Mouse (Mus musculus) heart, postnatal 0 days (tissue): ENCODE measurements around the gene Dolpp1. TPM values are rescaled to one million over a fixed set of nuclear protein-coding genes. Genes with fewer than 3 reads are reported as not detected.

Experiments
- ATAC-seq: fragments of 200-750 bp; cut with Nextera tagmentation; 2 replicates; pipeline ENCODE4 v1.8.0; 2017; ENCODE audit warnings: low read depth, moderate number of reproducible peaks, moderate library complexity; ENCODE audit not compliant: insufficient read depth
- DNase-seq: peaks from one replicate; pipeline ENCODE4 v3.0.0-alpha.2; 2016; ENCODE audit warnings: low spot score
- H3K27ac ChIP-seq: fragments of 300-500 bp; sonication (generic); 2 replicates; pipeline ENCODE4 v1.5.1; 2014; ENCODE audit warnings: low read depth, mild to moderate bottlenecking
- H3K27me3 ChIP-seq: fragments of 300-500 bp; sonication (generic); 2 replicates; pipeline ENCODE4 v1.6.1; 2014; ENCODE audit warnings: low read length, mixed read lengths; ENCODE audit not compliant: control insufficient read depth, insufficient read depth
- H3K36me3 ChIP-seq: fragments of 300-500 bp; sonication (generic); replicated peaks from 2 replicates; pipeline ENCODE4 v1.6.1; 2014; ENCODE audit warnings: low read length, mixed read lengths; ENCODE audit not compliant: control insufficient read depth, insufficient read depth
- H3K4me1 ChIP-seq: fragments of 300-500 bp; sonication (generic); 2 replicates; pipeline ENCODE4 v1.6.1; 2014; ENCODE audit warnings: antibody characterized with exemption; ENCODE audit not compliant: control insufficient read depth, insufficient read depth
- H3K4me2 ChIP-seq: fragments of 300-500 bp; sonication (generic); 2 replicates; pipeline ENCODE4 v1.6.1; 2014; ENCODE audit warnings: low read depth, mild to moderate bottlenecking, low read length, moderate library complexity
- H3K4me3 ChIP-seq: fragments of 300-500 bp; sonication (generic); 2 replicates; pipeline ENCODE4 v1.5.1; 2014; ENCODE audit warnings: low read depth, low read length
- H3K9ac ChIP-seq: fragments of 300-500 bp; sonication (generic); replicated peaks from 2 replicates; pipeline ENCODE4 v1.6.1; 2014; ENCODE audit warnings: low read depth, low read length, mixed read lengths
- H3K9me3 ChIP-seq: fragments of 300-500 bp; sonication (generic); replicated peaks from 2 replicates; pipeline ENCODE4 v1.6.1; 2016; ENCODE audit warnings: low read length; ENCODE audit not compliant: control insufficient read depth
- CTCF ChIP-seq: IDR thresholded peaks from 2 replicates; pipeline ENCODE4 v1.5.1; 2016; ENCODE audit warnings: antibody characterized with exemption, control low read depth, low read depth
- EP300 ChIP-seq: IDR thresholded peaks from 2 replicates; pipeline ENCODE4 v1.6.1; 2016; ENCODE audit warnings: antibody characterized with exemption, low read depth
- WGBS: fragments of 180-500 bp; shearing (Covaris S2); extraction: QIAGEN DNeasy Blood & Tissue Kit; methylation state at CpG from one replicate; pipeline ENCODE4 v1.1.7; 2014; 5-methylcytosine and 5-hydroxymethylcytosine counted together
- polyA plus RNA-seq: library from polyadenylated mRNA; unstranded; fragments of >200 nt; fragmentation: Nextera tagmentation; extraction: Ambion mirVana; gene quantifications from 2 replicates; pipeline ENCODE4 v1.2.1, GENCODE M21; 2015
- total RNA-seq: library from RNA; depleted of rRNA; stranded (reverse); fragments of >200 nt; gene quantifications from 2 replicates; pipeline ENCODE4 v1.2.3, GENCODE M21; 2014; ENCODE audit warnings: low replicate concordance

The Dolpp1 gene
- total and polyA plus RNA-seq, 2 experiments from 2014 or later: 15.0 to 56.4 TPM

DNA sequence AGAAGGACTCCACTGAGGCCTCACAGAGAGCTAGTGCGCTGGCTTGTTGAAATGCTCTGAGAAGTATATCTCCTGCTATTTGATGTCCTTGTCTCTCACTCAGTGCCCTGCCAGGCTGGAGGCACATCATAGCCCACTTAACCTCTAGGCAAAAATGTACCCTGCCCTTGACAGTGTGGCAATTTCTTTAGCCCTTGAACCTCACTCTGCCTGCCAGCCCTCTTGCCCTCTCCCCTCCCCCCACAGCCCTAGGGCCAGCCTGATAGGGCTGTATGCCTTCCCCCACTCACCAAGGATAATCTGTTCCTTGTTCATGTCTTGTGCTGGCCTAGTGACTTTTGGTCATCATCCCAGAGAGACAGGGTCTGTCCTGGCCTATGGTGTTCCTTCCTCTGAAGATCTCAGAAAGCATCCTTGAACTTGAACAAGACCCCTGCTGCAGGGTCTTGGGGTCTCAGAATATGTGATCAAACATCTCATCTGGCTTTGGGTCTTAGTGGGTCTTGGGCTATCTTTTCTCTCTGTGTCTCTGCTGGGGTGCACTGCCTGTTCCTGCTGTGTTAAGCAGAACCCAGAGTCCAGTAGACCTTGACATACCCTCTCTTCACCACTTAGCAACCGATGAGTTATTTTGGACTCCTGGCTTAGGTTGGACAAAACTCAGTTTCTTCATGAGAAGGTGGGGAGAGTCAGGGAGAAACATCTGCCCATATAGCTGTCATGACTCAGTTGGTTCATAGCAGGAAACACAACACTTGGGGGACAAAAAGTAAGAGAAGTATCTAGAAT lies 26.6 kb upstream of the Dolpp1 start:
- H3K4me1 ChIP-seq: peaks cover 13% of the 10 kb centered on the region; the same call in 1 of the 2 replicates
- peak overlapping the region; percentile 91 for H3K4me3 ChIP-seq
- TF ChIP-seq CTCF (no peak), EP300 (no peak)
- no peak for ATAC-seq
- H3K4me2 ChIP-seq: peak overlapping the region; percentile 84
- DNase-seq: no peak
- peak overlapping the region; percentile 72 for H3K9ac ChIP-seq
- H3K36me3 ChIP-seq: peaks cover 37% of the 10 kb centered on the region
- no peaks in the 10 kb centered on the region for H3K27me3 ChIP-seq
- H3K27ac ChIP-seq: peak overlapping the region; percentile 46
- no peaks in the 10 kb centered on the region for H3K9me3 ChIP-seq
- WGBS: 43% methylated on average over 2 of the region's 2 CpGs

DNA sequence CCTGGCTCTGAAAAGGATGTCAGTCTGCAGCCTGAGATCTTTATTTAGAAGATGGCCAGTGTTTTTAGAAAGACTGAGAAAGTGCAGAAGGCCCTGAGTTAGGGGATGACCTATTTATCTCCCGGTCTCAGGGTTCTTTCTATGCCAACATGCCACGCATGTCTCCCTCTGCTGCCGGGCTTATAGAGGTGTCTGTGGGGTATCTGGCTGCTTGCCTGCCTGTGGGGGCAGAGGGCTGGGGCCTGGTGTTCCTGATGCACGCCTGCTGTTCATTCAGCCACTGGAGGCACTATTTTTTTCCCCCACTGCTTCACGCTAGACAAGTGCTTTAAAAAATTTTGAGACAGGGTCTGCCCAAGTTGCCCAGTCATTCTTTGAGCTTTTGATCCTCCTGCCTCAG lies 25.9 kb upstream of the Dolpp1 start:
- Histone ChIP-seq H3K36me3 (peaks cover 44% of the 10 kb centered on the region), H3K9ac (no peak overlapping the region), H3K4me3 (0 out of 2 replicates have a peak overlapping the region, but pooled peaks have one; percentile 91), H3K27me3 (no peaks in the 10 kb centered on the region), H3K4me1 (peaks cover 13% of the 10 kb centered on the region; the same call in 1 of the 2 replicates), H3K9me3 (no peaks in the 10 kb centered on the region), H3K27ac (peak overlapping the region; percentile 46), H3K4me2 (peak overlapping the region; percentile 84)
- TF ChIP-seq EP300 (no peak), CTCF (peak; percentile 33)
- WGBS: 23% methylated on average over 5 of the region's 5 CpGs
- ATAC-seq (no peak), DNase-seq (no peak)

DNA sequence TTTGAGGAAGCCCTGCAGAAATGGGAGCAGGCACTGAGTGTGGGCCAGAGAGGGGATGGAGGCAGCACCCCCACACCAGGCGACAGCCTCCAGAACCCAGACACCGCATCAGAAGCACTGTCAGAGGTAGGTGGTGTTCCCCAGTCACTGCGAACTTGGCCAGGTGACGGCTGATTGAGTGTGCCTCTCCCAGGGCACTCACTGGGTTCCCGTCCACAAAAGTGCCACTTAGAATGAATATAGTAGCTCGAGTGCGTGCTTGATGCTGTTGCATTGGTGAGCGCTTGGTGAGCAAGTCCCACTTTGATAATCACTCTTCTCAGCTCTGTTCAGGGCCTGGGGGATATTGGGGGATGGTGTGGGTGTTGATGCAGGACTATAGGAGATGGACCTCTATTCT lies 20.5 kb upstream of the Dolpp1 start:
- no peak overlapping the region for H3K4me3 ChIP-seq
- H3K9me3 ChIP-seq: no peaks in the 10 kb centered on the region
- no peak overlapping the region for H3K4me2 ChIP-seq
- WGBS: 81% methylated on average over 8 of the region's 8 CpGs
- TF ChIP-seq CTCF (no peak), EP300 (no peak)
- no peaks in the 10 kb centered on the region for H3K27me3 ChIP-seq
- H3K27ac ChIP-seq: no peak overlapping the region
- no peak for ATAC-seq
- no peak overlapping the region for H3K9ac ChIP-seq
- peaks cover 88% of the 10 kb centered on the region for H3K36me3 ChIP-seq
- H3K4me1 ChIP-seq: 0 out of 2 replicates have a peak, but pooled peaks cover 1% of the 10 kb centered on the region
- DNase-seq: no peak

GRCm38 (mm10) chr2:30372726-30373125 lies 19.3 kb upstream of the Dolpp1 start:
- ATAC-seq (no peak), DNase-seq (no peak)
- Histone ChIP-seq H3K36me3 (peaks cover 90% of the 10 kb centered on the region), H3K4me2 (no peak overlapping the region), H3K27ac (no peak overlapping the region), H3K27me3 (no peaks in the 10 kb centered on the region), H3K4me3 (no peak overlapping the region), H3K4me1 (no peaks in the 10 kb centered on the region), H3K9ac (no peak overlapping the region), H3K9me3 (no peaks in the 10 kb centered on the region)
- WGBS: 97% methylated on average over 5 of the region's 5 CpGs
- no peak for TF ChIP-seq CTCF
- no peak for TF ChIP-seq EP300

DNA sequence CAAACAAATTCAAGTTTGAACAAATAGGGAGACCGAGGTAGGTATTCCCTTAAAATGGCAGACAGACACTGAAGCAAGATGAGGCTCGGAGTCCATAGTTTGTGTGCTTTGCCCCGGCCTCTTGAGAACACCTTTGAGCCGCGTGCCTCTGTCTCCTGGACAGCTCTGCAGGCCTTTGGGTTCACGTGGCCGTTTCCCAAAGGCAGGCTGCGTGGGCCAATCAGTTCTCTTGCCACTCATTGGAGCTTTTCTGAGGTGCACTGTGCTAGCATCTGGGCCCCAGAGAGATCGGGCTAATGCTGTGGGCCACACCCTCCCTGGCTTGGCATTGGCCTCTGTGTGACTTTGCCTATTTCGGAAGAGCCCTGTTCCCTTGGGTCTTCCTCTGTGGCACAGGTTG lies 16.2 kb upstream of the Dolpp1 start:
- 91% methylated on average over 10 of the region's 10 CpGs for WGBS
- no peaks in the 10 kb centered on the region for H3K9me3 ChIP-seq
- TF ChIP-seq EP300: no peak
- TF ChIP-seq CTCF: no peak
- H3K4me1 ChIP-seq: no peaks in the 10 kb centered on the region
- H3K9ac ChIP-seq: no peak overlapping the region
- H3K27ac ChIP-seq: no peak overlapping the region
- peaks cover 89% of the 10 kb centered on the region for H3K36me3 ChIP-seq
- no peak overlapping the region for H3K4me2 ChIP-seq
- ATAC-seq: no peak
- H3K27me3 ChIP-seq: no peaks in the 10 kb centered on the region
- H3K4me3 ChIP-seq: no peak overlapping the region
- DNase-seq: no peak
